Mouse (Mus musculus) hindbrain, postnatal 0 days (tissue): ENCODE results near the gene Dtx3. TPM values are rescaled to one million over a fixed set of nuclear protein-coding genes. Genes with fewer than 3 reads are reported as not detected.
A peak's percentile ranks its signal among the peaks of the same experiment; 100 is the strongest.

Experiments used
- ATAC-seq: fragments of 200-750 bp; cut with Nextera tagmentation; 2 replicates; pipeline ENCODE4 v1.8.0; 2017; ENCODE audit warnings: mild to moderate bottlenecking, moderate TSS enrichment, moderate library complexity
- DNase-seq: peaks from one replicate; pipeline ENCODE4 v3.0.0-alpha.2; 2015; ENCODE audit warnings: low spot score
- H3K27ac ChIP-seq: fragments of 300-500 bp; sonication (generic); 2 replicates; pipeline ENCODE4 v1.5.1; 2014; ENCODE audit warnings: mild to moderate bottlenecking
- H3K27me3 ChIP-seq: fragments of 300-500 bp; sonication (generic); 2 replicates; pipeline ENCODE4 v1.6.1; 2014; ENCODE audit warnings: low read length, mixed read lengths; ENCODE audit not compliant: insufficient read depth
- H3K36me3 ChIP-seq: fragments of 300-500 bp; sonication (generic); 2 replicates; pipeline ENCODE4 v1.6.1; 2014; ENCODE audit warnings: low read length, mixed read lengths; ENCODE audit not compliant: insufficient read depth
- H3K4me1 ChIP-seq: fragments of 300-500 bp; sonication (generic); 2 replicates; pipeline ENCODE4 v1.6.1; 2014; ENCODE audit warnings: antibody characterized with exemption, low read length, mixed read lengths; ENCODE audit not compliant: insufficient read depth
- H3K4me2 ChIP-seq: fragments of 300-500 bp; sonication (generic); 2 replicates; pipeline ENCODE4 v1.6.1; 2014; ENCODE audit warnings: low read depth, mild to moderate bottlenecking, low read length, moderate library complexity, mixed read lengths
- H3K4me3 ChIP-seq: fragments of 300-500 bp; sonication (generic); 2 replicates; pipeline ENCODE4 v1.5.1; 2014; ENCODE audit warnings: low read length
- H3K9ac ChIP-seq: fragments of 300-500 bp; sonication (generic); replicated peaks from 2 replicates; pipeline ENCODE4 v1.6.1; 2014; ENCODE audit warnings: mild to moderate bottlenecking, low read length, moderate library complexity, mixed read lengths
- H3K9me3 ChIP-seq: fragments of 300-500 bp; sonication (generic); 2 replicates; pipeline ENCODE4 v1.6.1; 2016; ENCODE audit warnings: low read length, mixed read lengths
- CTCF ChIP-seq: IDR thresholded peaks from 2 replicates; pipeline ENCODE4 v1.5.1; 2016; ENCODE audit warnings: antibody characterized with exemption, control low read depth, low read depth
- WGBS: fragments of 180-500 bp; shearing (Covaris S2); extraction: QIAGEN DNeasy Blood & Tissue Kit; methylation state at CpG from one replicate; pipeline ENCODE4 v1.1.7; 2014; 5-methylcytosine and 5-hydroxymethylcytosine counted together
- polyA plus RNA-seq: library from polyadenylated mRNA; unstranded; fragments of >200 nt; fragmentation: Nextera tagmentation; extraction: Ambion mirVana; gene quantifications from 2 replicates; pipeline ENCODE4 v1.2.1, GENCODE M21; 2015
- total RNA-seq: library from RNA; depleted of rRNA; stranded (reverse); fragments of >200 nt; gene quantifications from 2 replicates; pipeline ENCODE4 v1.2.3, GENCODE M21; 2014

The Dtx3 gene
- total and polyA plus RNA-seq, 2 experiments from 2014 or later = 185 to 233 TPM

- DNase-seq = peak; percentile 82
- peak overlapping the region; percentile 73 for H3K27ac ChIP-seq
- H3K4me1 ChIP-seq = peaks cover 7% of the 10 kb centered on the region
- H3K9me3 ChIP-seq = no peaks in the 10 kb centered on the region
- H3K36me3 ChIP-seq = peaks cover 4% of the 10 kb centered on the region
- H3K4me2 ChIP-seq = peak overlapping the region; percentile 98
- no peak for TF ChIP-seq CTCF
- peak overlapping the region; percentile 59 for H3K4me3 ChIP-seq
- 0% methylated on average over 28 of the region's 46 CpGs for WGBS
- H3K27me3 ChIP-seq = no peaks in the 10 kb centered on the region
- peak overlapping the region; percentile 74 for H3K9ac ChIP-seq
- peak; percentile 82 for ATAC-seq
Measured at GRCm38 (mm10) chr10:127188465-127189115, 6.9 kb downstream of the Dtx3 start.

GRCm38 (mm10) chr10:127188079-127188453 is 7.5 kb downstream of the Dtx3 start:
- ATAC-seq = no peak
- Histone ChIP-seq H3K4me3 (peak overlapping the region; percentile 59), H3K27ac (peak overlapping the region; percentile 73), H3K36me3 (peaks cover 4% of the 10 kb centered on the region), H3K9me3 (no peaks in the 10 kb centered on the region), H3K4me1 (peaks cover 7% of the 10 kb centered on the region), H3K27me3 (no peaks in the 10 kb centered on the region), H3K4me2 (peak overlapping the region; percentile 98), H3K9ac (peak overlapping the region; percentile 74)
- no peak for TF ChIP-seq CTCF
- no peak for DNase-seq
- 0% methylated on average over 15 of the region's 21 CpGs for WGBS

- H3K27ac ChIP-seq = peak overlapping the region; percentile 73; the same call in 1 of the 2 replicates
- no peak for ATAC-seq
- H3K4me2 ChIP-seq = peak overlapping the region; percentile 98
- peak; percentile 41 for DNase-seq
- WGBS = 31% methylated on average over 10 of the region's 10 CpGs
- H3K36me3 ChIP-seq = peaks cover 4% of the 10 kb centered on the region
- no peak for TF ChIP-seq CTCF
- peak overlapping the region; percentile 74 for H3K9ac ChIP-seq
- peak overlapping the region; percentile 59 for H3K4me3 ChIP-seq
- no peaks in the 10 kb centered on the region for H3K27me3 ChIP-seq
- H3K9me3 ChIP-seq = no peaks in the 10 kb centered on the region
- H3K4me1 ChIP-seq = peaks cover 7% of the 10 kb centered on the region
Measured at GRCm38 (mm10) chr10:127187371-127188078, 8.0 kb downstream of the Dtx3 start.

- no peak overlapping the region for H3K9ac ChIP-seq
- H3K4me2 ChIP-seq = no peak overlapping the region
- DNase-seq (no peak), ATAC-seq (no peak)
- WGBS = 80% methylated on average over 1 of the region's 1 CpGs
- no peaks in the 10 kb centered on the region for H3K27me3 ChIP-seq
- peaks cover 7% of the 10 kb centered on the region for H3K4me1 ChIP-seq
- no peak overlapping the region for H3K27ac ChIP-seq
- H3K4me3 ChIP-seq = no peak overlapping the region
- TF ChIP-seq CTCF = peak; percentile 47
- H3K9me3 ChIP-seq = no peaks in the 10 kb centered on the region
- peaks cover 4% of the 10 kb centered on the region for H3K36me3 ChIP-seq
Measured at GRCm38 (mm10) chr10:127186451-127186850, 9.1 kb downstream of the Dtx3 start.

- no peak overlapping the region for H3K27ac ChIP-seq
- no peak for TF ChIP-seq CTCF
- WGBS = 85% methylated on average over 15 of the region's 15 CpGs
Measured at GRCm38 (mm10) chr10:127185506-127185905, 10.0 kb downstream of the Dtx3 start.

GRCm38 (mm10) chr10:127185101-127185500 is 10.4 kb downstream of the Dtx3 start:
- H3K9me3 ChIP-seq = no peaks in the 10 kb centered on the region
- no peak overlapping the region for H3K9ac ChIP-seq
- no peak for DNase-seq
- H3K4me3 ChIP-seq = no peak overlapping the region
- H3K4me1 ChIP-seq = peaks cover 7% of the 10 kb centered on the region
- ATAC-seq = no peak
- no peak for TF ChIP-seq CTCF
- no peak overlapping the region for H3K27ac ChIP-seq
- peaks cover 1% of the 10 kb centered on the region; the same call in 1 of the 2 replicates for H3K27me3 ChIP-seq
- 71% methylated on average over 9 of the region's 9 CpGs for WGBS
- H3K36me3 ChIP-seq = no peaks in the 10 kb centered on the region
- no peak overlapping the region for H3K4me2 ChIP-seq

More at GRCm38 (mm10) chr10:127185506-127185905, 10.0 kb downstream of the Dtx3 start:
- H3K36me3 ChIP-seq = peaks cover 2% of the 10 kb centered on the region; the same call in 1 of the 2 replicates
- no peak overlapping the region for H3K4me2 ChIP-seq
- H3K4me1 ChIP-seq = peaks cover 7% of the 10 kb centered on the region
- no peak overlapping the region for H3K4me3 ChIP-seq
- H3K9me3 ChIP-seq = no peaks in the 10 kb centered on the region
- DNase-seq (no peak), ATAC-seq (no peak)
- H3K9ac ChIP-seq = no peak overlapping the region
- H3K27me3 ChIP-seq = no peaks in the 10 kb centered on the region

GRCm38 (mm10) chr10:127183759-127184158 is 11.8 kb downstream of the Dtx3 start:
- Histone ChIP-seq H3K4me1 (no peaks in the 10 kb centered on the region; the same call in 1 of the 2 replicates), H3K36me3 (no peaks in the 10 kb centered on the region), H3K9ac (no peak overlapping the region), H3K9me3 (no peaks in the 10 kb centered on the region), H3K4me3 (no peak overlapping the region), H3K27me3 (peaks cover 13% of the 10 kb centered on the region), H3K27ac (no peak overlapping the region), H3K4me2 (no peak overlapping the region)
- ATAC-seq = no peak
- no peak for DNase-seq
- WGBS = 21% methylated on average over 20 of the region's 20 CpGs
- 0 out of 2 replicates have a peak, but pooled peaks have one; percentile 4 for TF ChIP-seq CTCF
